Mouse (Mus musculus) urinary bladder, postnatal 36 days (tissue): ENCODE data around the gene Ndufa4l2.
A peak's percentile ranks its signal among the peaks of the same experiment; 100 is the strongest.

Experiments
- DNase-seq, 2 experiments: peaks; one replicate each; pipeline ENCODE4 v3.0.0; 2022; ENCODE audit warnings: low spot score in 2 of 2, mixed read lengths in 1 of 2

The Ndufa4l2 gene

GRCm38 (mm10) chr10:127526048-127526447 lies 11.3 kb downstream of the Ndufa4l2 start:
- no peak for DNase-seq

GRCm38 (mm10) chr10:127526681-127527080 lies 11.9 kb downstream of the Ndufa4l2 start:
- peak in 1 of 2 experiments; percentile 47 for DNase-seq

DNA sequence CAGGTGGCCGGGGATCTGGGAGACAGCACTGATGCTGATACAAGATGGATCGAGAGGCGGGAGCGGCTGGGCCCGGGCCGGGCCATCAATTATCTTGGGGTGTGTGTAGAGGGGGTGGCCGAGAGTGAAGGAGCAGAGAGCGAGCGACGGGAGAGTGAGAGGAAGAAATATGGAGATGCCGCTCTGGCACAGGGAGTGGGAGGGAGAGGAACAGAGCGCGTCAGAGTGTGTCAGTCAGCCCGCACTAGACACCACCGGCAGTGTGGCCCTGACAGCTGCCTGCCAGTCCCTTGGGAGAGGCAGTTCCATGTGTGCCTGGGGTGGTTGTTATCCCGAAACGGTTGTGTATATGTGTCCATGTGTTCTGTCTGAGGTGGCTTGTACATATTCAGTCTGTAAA lies 12.7 kb downstream of the Ndufa4l2 start:
- no peak for DNase-seq

GRCm38 (mm10) chr10:127530945-127531344 lies 16.2 kb downstream of the Ndufa4l2 start:
- no peak for DNase-seq

GRCm38 (mm10) chr10:127531548-127531947 lies 16.8 kb downstream of the Ndufa4l2 start:
- DNase-seq = no peak

DNA sequence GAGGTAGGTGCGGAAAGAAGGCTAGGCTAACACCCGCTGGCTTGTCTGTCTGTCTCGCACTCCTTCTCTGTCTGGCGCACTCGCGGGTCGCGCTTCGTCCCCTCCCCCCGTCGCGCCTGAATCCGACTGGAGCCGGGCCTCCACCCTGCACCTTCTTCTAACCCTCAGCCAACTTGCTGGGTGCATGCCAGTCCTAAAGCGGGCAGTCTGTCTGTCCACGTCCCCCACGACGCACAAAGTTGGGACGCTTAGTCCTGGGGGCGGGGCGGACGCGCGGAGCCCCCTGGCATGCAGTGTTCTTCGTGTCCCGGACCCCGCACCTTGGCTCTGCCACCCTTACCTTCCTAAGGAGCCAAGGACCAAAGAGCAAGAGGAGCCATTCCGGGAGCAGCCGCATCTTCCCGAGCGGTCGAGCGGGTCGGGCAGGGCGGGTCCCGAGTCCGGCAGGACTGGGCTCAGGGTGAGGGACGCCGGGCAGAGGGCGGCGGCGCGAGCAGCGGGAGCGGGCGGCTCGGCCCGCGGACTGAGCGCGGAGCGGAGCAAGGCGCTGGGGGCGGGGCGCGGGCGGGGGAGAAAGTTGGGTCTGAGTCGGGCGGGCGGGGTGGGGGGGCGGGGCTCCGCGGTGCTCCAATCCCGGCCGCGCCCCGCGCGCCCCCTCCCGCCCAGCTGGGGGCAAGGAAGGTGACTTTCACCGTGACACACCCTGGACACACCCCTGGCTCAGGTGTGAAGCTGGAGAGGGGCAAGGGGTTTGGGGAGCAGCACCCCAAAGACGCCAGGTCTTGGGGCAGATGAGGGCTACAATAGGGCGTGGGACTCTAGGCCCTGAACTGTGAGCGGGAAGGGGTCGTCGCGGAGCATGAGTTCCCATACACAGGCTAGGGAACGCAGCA lies 19.5 kb downstream of the Ndufa4l2 start, which contains the start of gene Nxph4:
Gene Nxph4, minus strand, starts transcription at position 524 of the 893 bp plus-strand sequence.
- DNase-seq = no peak

- no peak for DNase-seq
Observed at GRCm38 (mm10) chr10:127534929-127535384, 20.2 kb downstream of the Ndufa4l2 start.

GRCm38 (mm10) chr10:127536586-127537314 lies 22.0 kb downstream of the Ndufa4l2 start:
- no peak for DNase-seq

DNA sequence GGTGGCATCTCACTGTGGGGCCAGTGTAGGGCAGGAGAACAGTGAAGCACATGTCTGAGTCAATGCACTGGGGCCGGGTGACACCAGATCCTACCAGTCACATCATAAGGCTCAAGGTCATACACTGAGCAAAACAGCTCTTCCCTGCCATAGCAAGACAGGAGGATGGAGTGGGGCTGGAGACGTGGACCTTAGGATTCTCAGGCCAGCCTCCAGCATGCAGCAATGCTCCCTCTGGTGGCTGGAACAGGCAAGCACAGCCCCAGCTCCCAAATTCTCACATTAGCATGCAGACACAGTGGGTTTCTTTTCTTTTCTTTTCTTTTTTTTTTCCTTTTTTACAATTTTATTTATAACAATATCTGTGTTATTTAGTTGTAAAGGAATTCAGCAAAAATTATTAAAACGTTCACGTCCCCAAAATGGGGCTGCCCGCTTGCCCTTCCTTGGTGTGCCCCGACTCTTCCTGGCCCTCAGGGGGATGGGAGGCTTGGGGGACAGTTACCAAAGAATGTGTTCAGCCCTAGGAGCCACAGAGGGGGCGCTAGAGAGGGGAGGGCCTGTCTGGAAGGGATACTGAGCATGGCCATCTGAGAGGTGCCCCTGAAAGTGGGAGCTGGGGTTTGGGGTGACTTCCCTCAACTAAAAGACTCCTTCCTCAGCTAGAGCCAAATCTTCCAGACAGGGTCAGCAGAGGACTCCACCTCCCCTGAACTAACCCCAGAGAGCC lies 23.3 kb downstream of the Ndufa4l2 start:
- DNase-seq = peak; percentile 60 to 68

DNA sequence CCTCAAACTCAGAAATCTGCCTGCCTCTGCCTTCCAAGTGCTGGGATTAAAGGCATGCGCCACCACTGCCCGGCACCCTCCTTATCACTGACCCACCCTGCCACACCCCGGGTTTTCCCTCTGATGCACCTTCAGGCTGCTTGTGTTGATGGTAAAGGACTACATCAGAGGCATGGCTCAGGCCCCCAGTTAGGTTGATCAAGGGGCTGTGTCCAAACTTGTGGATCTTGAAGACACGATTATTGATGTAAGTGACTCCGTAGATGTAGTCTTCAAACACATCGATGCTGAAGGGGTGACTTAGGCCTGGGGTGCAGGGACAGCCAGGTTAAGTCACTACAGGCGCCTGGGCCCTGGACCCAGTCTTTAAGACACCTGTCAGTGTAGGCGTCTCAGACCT lies 26.7 kb downstream of the Ndufa4l2 start:
- DNase-seq = no peak

DNA sequence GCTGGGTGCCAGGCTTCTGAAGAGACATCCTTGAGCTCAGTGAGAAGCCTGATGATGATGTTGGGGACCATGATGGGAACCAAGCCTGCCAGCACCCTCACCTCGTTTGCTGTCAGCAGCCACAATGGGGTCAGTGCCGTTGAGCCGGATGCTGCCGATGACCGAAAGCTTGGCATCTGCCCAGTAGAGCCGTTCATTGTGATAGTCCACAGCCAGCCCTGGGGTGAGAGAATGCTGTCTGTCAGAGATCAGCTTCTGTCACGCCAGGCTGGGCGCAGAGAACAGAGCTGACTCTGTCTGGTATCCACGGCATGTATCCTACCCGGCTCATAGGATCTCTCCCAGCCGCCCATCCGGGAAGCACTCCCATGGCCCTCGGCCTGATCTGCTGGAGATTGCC lies 27.3 kb downstream of the Ndufa4l2 start:
- no peak for DNase-seq

- no peak for DNase-seq
Observed at GRCm38 (mm10) chr10:127542720-127543119, 28.0 kb downstream of the Ndufa4l2 start.

DNA sequence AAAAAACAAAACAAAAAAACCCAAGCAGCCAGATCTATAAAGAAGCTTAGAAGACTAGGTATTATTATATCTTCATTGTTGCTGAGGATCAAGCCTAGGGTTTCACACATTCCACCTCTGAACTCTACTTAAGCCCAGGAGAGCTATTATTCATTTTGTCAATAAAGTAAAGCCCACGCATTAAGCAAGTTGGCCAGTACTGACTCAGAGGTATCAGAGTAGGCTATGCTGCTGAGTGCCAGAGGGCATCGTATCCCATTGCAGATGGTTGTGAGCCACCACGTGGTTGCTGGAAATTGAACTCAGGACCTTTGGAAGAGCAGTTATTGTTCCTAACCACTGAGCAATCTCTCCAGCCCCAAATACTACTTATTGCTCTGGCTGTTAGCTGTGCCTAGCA lies 29.1 kb downstream of the Ndufa4l2 start:
- DNase-seq = no peak

DNA sequence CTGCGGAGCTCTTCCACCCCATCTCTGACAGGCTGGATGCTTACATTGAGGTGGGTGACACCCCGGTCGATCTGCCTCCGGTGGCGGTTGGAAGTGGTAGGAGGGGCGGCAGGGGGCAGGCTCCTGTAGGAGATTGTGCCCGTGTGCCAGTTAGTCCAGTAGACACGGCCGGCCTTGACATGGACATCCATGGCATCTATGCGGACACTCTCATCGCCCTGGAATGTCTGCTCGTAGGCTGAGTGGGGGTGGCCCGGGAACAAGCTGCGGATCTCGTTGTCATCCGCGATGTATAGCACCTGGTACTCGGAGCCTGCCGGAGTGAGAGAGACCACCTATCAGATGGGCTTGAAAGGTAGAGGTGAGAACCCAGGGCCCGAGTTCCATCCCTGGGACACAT lies 29.6 kb downstream of the Ndufa4l2 start:
- DNase-seq = no peak

DNA sequence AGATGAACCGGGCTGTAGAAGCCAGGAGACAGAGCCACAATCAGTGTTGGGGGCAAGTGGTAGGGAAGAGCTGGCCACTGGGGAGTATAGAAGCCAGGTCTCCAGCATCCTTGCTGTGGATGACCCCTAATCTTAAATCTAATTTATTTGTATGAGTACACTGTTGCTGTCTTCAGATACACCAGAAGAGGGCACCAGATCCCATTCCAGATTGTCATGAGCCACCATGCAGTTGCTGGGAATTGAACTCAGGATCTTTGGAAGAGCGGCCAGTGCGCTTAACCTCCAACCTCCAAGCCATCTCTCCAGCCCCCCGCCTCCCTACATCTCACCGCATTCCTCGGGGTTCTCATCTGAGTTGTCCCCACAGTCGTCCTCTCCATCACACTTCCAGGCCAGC lies 31.7 kb downstream of the Ndufa4l2 start:
- no peak for DNase-seq

DNA sequence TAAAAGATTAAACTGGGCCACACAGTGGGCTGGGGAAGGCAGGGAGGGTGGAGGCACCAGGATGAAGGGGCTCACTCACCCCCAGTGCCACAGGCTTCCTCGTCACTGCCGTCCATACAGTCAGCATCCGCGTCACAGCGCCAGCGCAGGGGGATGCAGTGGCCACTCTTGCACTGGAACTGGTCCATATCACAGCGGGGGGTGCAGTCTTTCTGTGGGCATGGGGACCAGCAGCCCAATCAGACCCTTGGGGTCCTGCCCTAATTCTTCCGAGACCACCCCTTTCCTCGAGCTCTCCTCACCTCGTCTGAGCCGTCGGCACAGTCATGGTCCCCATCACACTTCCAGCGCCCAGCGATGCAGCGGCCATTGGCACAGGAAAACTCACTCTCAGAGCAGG lies 33.5 kb downstream of the Ndufa4l2 start:
- no peak for DNase-seq

DNA sequence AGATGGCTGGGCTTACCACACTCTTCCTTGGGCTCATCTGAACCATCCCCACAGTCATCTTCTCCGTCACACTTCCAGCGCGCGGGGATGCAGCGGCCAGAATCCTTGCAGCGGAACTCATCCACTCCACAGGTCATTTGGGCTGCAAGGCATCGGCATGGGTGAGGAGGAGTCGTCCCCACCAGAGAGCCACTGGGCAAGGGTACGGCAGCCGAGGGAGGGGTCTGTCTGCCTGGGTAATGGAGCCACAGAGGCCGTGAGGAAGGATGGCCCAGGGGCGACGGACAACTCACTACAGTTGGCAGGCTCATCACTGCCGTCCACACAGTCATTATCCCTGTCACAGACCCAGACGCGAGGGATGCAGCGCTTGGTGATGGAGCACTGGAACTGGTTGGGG lies 35.1 kb downstream of the Ndufa4l2 start:
- no peak for DNase-seq

GRCm38 (mm10) chr10:127555703-127556102 lies 40.9 kb downstream of the Ndufa4l2 start:
- DNase-seq = no peak

DNA sequence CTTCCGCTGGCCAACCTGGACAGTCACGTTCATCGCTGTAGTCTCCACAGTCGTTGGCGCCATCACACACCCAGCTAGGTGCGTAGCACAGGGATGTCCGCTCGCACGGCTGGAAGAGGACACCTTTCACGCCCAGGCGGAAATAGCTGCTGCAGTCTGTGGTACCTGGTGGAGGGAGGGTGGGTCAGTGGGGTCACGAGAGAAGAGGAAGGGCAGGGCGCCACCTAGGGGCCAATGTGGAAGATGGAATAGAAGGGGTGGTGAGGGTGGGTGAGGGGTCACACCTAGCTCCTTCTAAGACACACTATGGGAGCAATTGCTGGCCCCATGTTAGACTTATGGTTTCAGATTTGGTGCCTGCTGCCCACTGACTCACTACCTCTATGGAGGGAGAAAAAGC lies 42.6 kb downstream of the Ndufa4l2 start:
- DNase-seq = no peak

DNA sequence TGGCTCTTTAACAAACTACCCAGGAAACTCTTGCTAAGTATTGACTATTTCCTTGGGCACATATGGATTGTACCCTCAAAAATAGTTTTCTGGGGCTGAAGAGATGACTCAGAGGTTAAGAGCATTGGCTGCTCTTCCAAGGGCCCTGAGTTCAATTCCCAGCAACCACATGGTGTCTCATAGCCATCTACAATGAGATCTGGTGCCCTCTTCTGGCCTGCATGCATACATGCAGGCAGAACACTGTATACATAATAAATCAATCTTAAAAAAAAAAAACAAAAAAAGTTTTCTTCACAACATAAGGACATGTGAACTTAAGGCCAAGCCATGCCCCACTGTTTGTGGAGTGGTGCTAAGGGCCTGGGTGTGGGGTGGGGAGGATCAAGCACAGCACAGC lies 46.4 kb downstream of the Ndufa4l2 start:
- no peak for DNase-seq

DNA sequence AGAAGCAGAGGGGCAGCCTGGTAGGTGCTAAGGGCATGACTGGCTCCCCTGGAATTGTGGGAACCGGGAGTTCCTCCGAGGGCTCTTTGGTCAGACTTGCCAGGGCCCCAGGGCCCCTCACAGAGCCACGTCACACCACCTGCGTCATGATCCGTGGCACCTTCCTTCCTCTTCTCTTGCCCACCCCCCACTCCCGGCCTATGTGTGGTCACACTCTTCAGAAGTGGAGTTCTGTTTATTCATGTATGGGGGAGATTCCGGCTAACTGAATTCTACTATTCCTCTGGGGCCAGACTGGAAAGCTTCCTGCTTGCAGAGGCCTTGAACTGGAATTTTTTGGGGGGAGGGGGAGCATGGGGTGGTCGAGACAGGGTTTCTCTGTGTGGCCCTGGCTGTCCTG lies 49.1 kb downstream of the Ndufa4l2 start:
- DNase-seq = no peak

DNA sequence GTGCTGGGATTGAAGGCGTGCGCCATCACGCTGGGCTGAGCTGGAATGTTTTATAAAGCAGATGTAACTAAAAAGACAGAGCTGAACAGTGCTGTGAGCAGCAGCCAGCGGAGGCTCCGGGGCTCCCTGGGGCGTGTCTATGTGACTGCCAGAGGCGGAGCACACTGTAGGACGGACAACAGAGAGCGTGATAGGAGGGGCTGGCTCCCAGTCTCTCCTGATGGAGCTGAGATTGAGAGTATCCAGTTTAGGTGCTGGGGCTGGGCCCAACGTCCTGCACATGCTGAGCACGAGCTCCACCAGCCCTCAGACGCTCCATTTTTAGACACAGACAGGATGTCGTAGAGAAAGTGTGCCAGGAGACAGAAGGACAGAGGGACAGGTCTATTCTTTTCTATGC lies 49.5 kb downstream of the Ndufa4l2 start:
- no peak for DNase-seq
